Mouse (Mus musculus): ENCODE data around the gene Cdkal1.

The Cdkal1 gene

DNA sequence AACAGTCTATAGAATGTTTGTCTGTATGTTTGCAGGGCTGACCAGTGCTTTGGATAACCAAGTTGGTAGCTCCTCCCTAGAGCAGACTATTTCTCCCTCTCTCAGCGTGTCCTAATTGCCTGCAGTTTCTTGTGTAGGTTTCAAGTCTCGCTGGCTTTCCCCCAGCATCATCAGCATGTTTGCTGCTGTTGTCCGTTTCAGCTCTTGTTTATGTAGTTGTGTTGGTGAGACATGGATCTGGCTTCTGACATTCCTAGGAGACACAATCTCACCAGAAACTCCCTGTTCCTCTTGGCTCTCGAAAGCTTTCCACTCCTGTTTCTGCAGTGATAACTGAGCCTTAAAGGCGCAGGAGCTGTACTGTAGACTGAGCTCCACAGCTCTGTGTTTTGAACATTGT lies 224.1 kb downstream of the Cdkal1 start:
- no peak for DNase-seq (ENCODE audit: low read depth, low spot score)

DNA sequence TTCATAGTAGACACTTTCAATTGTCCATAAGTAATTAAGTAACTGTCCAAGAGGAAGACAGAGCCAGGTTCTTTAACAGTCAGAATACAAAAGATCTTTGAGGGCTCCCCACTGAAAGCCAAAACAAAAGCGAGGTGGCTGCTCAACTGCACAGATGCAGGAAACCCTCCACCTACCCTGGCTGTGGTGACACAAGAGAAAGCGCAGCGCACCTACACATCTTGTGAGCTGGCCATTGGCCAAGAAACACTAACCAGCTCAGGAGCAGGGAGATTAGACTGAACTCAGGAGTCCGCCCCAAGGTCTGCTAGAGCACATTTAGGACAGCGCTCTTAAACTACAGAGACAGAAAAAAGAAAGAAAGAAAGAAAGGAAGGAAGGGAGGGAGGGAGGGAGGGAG lies 226.9 kb downstream of the Cdkal1 start:
- DNase-seq (ENCODE audit: low read depth, low spot score) = no peak

DNA sequence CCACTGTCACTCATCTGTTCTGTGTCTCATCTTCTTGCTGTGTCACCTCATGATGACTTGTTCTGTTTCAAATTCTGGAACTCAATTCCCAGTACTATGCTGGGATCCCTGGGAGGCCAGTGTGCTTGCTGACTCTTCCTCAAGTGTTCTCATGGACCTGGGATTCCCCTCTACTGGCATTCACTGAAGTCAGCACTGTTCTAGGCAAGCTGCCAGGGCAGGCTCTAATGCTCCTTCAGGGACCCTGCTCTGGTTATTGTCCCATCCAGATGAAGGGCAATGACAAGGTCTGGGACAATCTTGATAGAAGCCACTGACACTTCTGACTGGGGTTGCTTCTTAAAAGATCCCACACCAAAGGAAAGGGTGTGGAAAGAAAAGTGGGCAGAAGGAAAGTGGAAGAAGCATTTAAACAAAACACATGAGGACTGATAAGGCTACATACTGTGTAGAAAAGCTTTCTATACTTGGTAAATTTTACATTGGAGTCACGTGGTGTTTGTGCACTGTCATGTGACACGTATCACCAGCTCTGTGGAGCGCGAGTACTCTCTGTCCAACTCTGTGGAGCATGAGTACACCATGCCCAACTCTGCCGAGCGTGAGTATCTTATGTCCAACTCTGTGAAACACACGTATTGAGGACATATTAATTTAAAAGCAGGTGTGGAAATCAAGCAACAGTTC lies 227.9 kb downstream of the Cdkal1 start:
- DNase-seq (ENCODE audit: low read depth, low spot score) = no peak

DNA sequence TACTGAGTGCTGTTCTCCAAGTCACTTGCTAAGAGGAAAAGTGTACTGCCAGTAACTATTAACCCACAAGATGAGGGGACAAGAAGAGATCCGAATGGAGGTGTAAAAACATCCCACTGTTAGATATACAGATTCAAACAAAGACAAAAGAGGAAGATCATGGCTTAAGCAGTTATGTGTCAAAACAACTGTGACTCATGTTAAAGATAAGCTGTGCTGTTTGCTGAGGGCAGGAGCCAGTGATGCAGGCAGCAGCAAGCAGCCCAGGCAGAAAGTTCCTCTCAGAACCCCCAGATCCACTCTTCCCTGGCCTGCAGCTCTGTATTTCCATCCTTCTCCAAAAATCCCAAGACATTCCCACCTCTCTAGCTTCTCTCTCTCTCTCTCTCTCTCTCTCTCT lies 230.5 kb downstream of the Cdkal1 start:
- DNase-seq (ENCODE audit: low read depth, low spot score) = no peak

DNA sequence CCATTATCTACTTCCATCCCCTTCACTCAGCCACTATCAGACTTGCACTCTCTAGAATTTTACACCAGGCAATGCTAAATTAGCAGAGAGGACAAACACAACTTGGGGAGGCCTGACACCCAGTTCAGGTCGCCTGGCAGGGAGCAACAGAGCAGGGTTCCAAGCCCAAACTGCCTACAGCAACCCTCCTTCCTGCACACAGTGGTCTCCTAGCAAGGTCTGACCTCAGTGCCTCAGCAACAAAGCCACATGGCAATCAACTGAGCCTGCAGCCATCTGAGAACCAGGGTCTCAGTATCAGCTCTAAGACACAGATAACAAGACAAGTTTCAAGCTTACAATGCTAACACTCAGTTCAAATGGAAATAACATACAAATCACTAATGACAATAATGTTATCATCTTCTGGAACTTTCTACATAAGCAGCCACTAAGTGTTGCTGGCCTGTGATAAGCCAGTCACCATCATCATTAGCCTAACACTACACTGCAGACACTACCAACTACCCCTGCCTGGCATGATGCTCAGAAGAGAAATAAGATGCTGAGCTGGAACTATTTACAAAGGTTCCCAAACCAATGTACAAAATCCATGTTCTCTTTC lies 231.7 kb downstream of the Cdkal1 start:
- no peak for DNase-seq (ENCODE audit: low read depth, low spot score)

DNA sequence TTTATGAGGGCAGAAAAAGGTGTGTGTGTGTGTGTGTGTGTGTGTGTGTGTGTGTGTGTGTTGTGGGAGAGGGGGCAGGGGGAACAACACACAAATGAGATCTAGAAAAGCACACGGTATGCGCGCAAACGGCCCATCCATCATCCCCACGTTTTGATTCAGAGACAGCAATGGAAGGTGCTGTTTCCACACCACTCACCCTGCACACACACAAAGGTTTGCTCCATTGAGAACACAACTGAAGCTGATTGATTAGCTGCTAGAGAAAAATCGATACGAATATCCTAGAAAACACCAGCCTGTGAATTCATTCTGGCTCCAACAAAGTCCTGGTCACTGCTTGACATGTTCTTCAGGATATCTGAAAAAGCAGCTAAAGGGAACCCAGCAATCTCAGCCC lies 233.6 kb downstream of the Cdkal1 start:
- DNase-seq (ENCODE audit: low read depth, low spot score) = no peak

DNA sequence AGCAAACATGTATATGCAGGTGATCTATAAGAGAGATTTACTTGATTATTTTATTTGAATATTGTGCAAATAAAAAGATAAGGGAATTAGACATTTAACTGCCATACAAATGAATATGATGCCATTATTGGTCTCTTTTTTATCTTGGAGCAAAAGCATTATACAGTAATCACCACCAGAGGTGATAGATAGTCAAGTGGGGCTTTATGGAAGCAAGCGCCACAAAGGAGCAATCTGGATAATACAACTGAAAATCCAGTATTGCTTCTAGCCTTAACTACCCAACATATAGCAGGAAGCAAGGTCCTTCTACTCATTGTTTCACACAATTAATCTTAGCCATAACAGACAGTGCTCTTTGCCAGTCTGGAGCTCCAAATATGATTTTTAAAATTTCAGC lies 234.1 kb downstream of the Cdkal1 start:
- no peak for DNase-seq (ENCODE audit: low read depth, low spot score)

DNA sequence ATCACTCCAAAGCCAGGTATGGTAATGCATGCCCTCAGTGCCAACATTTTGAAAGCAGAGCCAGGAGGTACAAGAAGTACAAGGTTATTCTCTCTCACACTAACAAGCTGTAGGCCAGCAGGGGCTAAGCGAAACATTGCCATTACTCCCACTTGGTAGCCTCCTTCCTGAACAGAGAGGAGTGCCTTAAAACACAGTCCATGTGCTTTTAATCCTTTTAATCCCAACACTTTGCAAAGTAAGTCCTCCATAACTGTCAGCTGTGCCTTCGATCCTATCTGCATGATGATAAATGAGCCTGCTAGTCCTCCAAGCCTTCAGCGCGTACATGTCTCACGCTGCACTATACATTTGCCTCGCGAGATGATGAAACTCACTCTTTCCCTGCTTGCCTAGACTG lies 234.6 kb downstream of the Cdkal1 start:
- DNase-seq (ENCODE audit: low read depth, low spot score) = no peak

DNA sequence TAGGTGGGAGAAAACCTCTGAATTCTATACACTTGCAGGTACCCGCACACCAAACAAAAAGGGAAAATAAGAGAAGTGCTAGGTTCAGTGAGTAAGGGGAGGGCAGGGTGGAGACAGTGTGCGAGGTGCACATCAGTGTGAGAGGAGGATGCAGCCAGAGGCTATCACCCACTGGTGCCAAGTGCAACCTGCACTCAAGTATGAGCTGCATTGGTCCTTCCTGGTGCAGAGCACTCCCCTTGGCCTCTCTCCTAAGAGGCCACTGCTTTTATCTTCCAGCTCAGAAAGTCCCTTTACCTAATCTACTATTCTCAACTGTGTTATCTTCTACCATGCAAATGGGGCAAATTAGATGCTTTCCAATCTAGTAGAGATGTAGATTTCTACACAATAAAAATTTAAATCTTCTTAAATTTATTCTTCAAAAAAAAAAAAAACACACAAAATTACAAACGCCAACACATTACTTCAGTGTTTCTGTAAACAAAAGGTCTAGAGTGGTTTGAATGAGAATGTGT lies 238.8 kb downstream of the Cdkal1 start:
- DNase-seq (ENCODE audit: low read depth, low spot score) = no peak

DNA sequence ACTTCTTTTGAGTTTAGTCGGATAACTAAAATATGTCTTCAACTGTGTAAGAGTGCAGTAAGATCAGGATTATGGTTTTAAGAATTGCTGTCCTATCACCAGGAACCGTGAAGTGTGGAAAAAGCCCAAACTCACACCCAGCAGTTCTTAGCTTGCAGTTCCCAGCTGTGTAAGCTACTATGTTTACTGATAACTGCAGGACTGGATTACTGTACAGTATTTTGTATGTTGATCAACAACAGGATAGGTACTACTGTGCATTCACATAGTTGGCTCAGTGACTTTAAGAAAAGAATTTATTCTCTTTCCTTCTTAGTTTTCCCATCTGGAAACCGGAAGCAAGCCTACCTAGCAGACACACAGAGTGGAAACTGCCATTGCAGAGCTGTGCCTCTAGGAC lies 239.5 kb downstream of the Cdkal1 start:
- no peak for DNase-seq (ENCODE audit: low read depth, low spot score)

DNA sequence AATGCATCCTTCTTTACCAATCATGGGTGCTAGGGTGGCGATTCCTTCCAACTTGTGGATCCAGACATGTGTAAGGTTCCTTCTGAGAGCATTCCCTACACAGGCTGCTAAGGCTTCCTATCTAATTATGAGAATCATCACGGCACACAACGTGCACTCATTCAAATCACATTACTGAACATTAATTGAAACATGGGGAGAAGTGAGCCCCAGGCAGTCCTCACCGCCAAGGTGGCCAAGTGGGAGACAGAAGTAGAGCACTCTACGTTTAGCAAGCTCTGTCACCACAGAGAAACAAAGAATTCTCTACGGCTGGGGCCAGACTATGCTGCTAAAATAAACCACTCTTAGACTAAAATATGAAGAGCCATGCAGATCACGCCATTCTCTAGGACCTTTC lies 240.4 kb downstream of the Cdkal1 start:
- no peak for DNase-seq (ENCODE audit: low read depth, low spot score)

DNA sequence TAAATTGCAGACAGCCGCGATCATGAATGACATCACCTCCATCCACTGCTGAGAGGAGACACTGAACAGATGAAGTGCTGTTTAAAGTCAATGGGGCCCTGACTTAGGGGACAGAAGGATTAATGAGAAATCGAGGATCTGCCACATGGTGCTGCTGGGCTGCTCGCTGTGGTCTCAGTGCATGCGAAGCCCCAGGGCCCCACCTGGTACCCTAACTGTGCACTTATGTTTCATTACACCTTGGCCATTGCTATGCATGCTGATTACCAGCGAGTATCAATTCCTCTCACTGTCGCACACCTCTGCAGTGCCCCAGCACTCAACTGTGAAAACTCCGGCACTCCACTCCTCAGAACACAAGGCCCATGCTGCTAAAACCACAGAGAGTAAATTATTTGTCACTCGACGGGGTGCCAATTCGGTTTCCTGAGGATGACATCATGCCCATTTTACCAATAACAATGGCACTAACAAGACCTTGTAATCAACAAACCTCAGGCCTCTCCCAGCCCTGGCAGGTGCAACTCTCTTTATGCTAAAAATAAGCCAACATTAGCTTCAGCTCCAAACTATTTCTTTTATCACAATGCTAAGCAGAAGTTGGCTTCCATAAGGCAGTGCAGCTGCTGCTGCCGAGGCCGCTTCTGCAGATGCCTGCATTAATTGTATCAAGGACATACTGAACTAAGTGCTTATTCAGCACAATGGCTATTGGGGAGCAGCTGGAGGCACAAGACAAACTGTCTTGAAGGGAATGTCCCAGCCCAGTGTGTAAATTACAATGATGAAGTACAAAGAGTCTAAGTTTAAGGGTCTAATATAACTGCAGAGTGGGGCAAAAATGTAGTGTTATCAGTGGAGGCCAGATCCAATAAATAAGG lies 245.2 kb downstream of the Cdkal1 start:
- DNase-seq (ENCODE audit: low read depth, low spot score) = no peak

DNA sequence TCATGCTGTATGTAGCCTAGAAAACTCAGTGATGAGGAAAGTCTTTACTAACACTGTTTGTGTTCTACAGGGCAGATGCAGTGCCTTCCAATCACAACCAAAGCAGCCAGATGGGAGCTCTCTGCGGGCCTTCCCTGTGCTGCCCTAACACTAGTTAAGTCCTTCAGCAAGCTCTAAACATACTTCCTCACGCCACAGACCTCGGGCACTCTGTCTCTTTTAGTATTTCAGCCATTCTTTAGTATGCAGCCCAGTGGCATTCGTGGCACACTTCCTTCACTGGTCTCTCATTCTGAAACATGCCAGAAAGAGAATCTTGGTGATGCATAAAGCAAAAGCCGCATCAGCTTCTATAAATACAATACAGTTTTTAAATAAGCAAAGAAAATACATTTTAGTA lies 246.0 kb downstream of the Cdkal1 start:
- DNase-seq (ENCODE audit: low read depth, low spot score) = no peak

DNA sequence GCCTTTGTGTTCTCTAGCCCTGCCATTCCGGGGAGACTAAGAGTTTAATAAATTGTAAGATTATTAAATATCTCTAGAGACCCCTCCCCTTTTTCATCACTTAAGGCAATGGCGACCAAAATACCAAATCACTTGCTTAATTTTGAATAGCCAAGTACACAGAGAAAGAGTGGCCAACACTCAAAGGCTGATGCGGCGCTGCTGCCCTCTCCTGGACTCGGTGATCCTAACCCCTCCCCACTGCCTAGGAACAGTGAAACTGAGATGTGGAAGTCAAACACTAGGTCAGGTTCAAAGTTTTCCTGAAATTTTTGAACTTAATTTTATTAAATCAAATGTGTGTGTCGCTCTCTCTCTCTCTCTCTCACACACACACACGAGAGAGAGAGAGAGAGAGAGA lies 251.2 kb downstream of the Cdkal1 start:
- DNase-seq (ENCODE audit: low read depth, low spot score) = peak; percentile 18

DNA sequence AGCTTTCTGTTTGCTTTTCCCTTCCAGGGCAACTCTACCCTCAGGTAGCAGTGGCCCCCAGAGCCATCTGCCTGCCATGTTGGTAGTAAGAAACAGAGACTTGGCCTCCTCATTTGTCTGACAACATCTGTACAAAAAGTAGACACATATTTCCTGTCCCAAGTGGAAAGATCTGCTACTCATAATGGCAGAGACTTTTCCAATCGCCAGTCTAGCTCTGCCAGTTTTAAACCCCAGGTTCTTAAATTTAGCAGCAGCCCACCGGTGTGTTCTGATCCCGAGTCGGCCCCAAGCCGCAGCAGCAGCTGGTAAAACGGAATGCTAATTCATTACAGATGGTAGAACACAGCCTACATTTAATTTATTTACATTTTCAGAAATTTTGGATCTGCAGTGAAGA lies 251.9 kb downstream of the Cdkal1 start:
- no peak for DNase-seq (ENCODE audit: low read depth, low spot score)

DNA sequence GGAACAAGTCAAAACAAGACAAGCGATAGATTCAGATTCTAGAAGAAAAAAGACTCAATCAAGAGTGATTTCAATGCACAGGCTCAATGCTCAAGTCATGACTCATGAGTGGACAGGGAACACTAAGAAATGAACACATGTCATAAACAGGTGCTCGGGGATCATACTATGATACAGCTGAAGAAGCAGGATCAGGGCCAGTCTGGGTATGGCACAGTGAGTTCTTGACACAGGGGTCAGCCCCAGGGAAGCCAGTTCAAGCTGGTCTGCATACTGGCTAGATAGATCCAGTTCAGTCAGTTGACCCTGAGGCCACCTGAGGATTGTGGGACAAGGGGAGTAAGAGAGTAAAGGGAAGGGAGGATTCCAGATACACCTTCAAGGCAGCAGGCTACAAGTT lies 254.4 kb downstream of the Cdkal1 start:
- DNase-seq (ENCODE audit: low read depth, low spot score) = no peak

DNA sequence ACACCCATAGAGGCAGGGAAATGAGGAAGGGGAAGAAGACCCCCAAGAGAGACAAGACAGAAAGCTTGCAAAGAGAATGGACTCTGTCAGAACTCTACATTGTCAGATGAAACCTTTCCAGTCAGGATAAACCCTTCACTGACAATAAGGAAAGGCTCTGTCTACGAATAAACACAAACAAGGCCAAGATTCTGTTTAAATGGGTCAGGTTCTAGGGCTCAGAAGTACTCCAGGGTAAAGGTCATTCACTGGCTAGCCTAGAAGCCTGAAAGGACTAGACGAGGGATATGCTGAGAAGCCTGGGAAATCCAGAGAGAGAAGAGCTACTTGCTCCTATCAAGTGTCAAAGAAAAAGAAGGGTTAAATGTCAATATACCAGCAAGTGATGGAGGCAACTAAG lies 255.8 kb downstream of the Cdkal1 start:
- no peak for DNase-seq (ENCODE audit: low read depth, low spot score)

DNA sequence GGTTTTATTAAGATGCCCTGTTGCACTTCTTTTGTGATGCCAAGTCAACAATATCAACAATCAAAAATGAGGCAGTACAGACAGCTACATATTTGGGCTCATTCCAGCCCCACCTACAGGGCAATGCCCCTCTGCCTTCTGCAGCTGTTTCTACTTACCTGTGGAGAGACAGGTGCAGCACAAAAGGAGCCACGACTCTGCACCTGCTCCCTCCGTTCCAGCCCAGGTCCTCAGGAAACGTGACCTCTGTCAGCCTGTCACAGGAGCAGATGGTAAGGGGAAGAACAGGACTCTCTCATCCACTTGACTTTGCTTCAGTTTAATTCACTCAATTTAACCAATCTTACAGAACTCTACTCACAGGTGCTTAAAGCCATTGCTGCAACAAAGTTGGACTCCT lies 258.7 kb downstream of the Cdkal1 start:
- no peak for DNase-seq (ENCODE audit: low read depth, low spot score)

DNA sequence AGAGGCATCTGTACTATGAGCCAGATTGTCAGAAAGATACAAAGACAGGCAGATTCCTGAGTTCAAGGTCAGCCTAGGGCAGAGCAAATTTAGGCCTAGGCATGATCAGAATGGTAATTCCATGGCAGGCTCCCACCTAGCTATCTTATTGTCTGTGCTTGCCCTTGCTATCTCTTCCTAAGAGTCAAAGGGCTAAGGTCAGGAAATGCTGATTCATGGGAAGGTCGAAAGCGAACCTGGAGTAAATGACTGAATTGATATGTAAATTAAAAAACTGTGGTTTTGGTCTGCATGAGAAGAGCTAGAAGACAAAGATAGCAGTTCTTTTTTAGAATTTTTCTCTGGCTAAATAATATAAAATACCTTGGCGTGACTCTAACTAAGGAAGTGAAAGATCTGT lies 262.4 kb downstream of the Cdkal1 start:
- DNase-seq (ENCODE audit: low read depth, low spot score) = no peak

DNA sequence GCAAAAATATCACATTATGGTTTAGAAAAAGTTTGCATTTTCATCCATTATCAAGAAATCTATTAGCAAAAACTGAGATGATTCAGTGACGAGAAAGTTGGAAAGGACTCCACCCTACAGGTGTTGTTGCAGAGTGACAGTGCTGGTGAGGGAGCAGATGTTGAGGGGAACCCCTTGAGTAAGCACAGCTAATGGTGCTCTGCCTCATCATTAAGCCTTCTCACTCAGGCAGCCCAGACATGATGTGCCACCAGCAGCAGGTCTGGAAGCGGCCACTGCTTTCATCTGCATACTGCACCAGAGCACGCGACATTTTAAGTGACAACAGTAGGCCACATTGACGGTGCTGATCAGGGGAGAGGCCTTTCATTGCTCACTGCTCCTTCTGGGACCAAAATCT lies 264.8 kb downstream of the Cdkal1 start:
- DNase-seq (ENCODE audit: low read depth, low spot score) = no peak

DNA sequence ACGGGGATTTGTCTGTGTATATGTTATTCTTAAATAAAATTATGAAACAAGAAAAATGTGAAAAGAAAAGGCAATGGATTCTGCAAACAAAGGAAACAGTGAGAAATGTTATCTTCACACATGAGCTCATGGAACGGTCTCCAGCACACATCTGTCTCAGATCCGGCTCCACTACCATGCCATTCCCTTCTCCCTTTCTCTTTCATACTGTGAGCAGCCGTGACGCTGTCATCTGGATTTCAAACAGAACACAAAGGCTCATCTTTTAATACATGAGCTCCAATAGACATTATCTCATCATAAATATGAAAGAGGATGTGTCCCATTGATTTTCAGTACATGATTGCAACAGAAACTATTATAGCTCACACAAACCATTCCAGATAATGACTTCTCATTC lies 265.3 kb downstream of the Cdkal1 start:
- no peak for DNase-seq (ENCODE audit: low read depth, low spot score)

DNA sequence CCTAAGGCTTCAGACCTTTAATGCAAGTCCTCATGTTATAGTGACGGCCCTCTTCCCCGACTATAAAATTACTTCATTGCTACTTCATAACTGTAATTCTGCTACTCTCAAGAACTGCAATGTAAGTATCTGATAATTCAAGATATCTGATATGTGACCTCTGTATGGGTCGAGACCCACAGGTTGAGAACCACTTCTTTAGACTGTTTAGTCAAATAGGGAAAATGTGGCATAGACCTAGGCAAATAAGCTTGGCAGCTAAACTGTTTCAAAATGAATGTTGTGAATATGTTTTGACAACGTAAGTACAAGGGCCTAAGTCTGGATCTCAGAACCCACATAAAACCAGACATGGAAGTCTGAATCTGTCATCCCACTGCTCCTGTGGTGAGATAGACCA lies 266.8 kb downstream of the Cdkal1 start:
- no peak for DNase-seq (ENCODE audit: low read depth, low spot score)
